Comparison of ENCODE assay signal across 9 mouse cellular contexts in genomic region chr10:75934991-75935390, GRCm38 (mm10). TPM values are rescaled to one million over a fixed set of nuclear protein-coding genes. Genes with fewer than 3 reads are reported as not detected.
DNase-seq lines count a peak whose midpoint lies in the region; ATAC-seq and TF ChIP-seq lines count a peak whose summit lies in the region.
"Had no signal": no experiment of that assay in that cellular context is flagged by ENCODE, and none has a peak within 500 bp of the region (broad histone marks: within the 10 kb centered on the region; RNA-seq: fewer than 3 reads in every experiment).

No protein-coding gene starts in this region.

- intact Hi-C loops in gastrocnemius, adult 2 months (cut with DNase I) = loop anchor here (5.0 kb wide), 1 partner anchor 38 kb away; no protein-coding TSS in a partner anchor
- intact Hi-C loops in gastrocnemius, postnatal 14 days (cut with DNase I; ENCODE audit: low total_unique reads) = no loop called here

- no peaks in the 10 kb centered on the region for H3K9me3 ChIP-seq in neural tube, embryonic 11.5 days (ENCODE audit: control insufficient read depth, low read length)
- H3K9me3 ChIP-seq in liver, embryonic 13.5 days (replicated peaks) = no peaks in the 10 kb centered on the region

- H3K4me1 ChIP-seq in neural tube, embryonic 11.5 days (ENCODE audit: control insufficient read depth, insufficient read depth, low read length) = peaks cover 17% of the 10 kb centered on the region
- H3K4me1 ChIP-seq in liver, embryonic 13.5 days (replicated peaks) = peaks cover 76% of the 10 kb centered on the region

- 58% methylated on average over 1 of the region's 1 CpGs for WGBS in neural tube, embryonic 11.5 days
- WGBS in liver, embryonic 13.5 days (ENCODE audit: insufficient replicate concordance) = 44% methylated on average over 1 of the region's 1 CpGs

- peak overlapping the region; percentile 97 for H3K4me2 ChIP-seq in neural tube, embryonic 11.5 days (ENCODE audit: low read depth)
- H3K4me2 ChIP-seq in liver, embryonic 13.5 days = peak overlapping the region; percentile 94

- no peak for ATAC-seq in neural tube, embryonic 11.5 days (ENCODE audit: insufficient read depth, low FRiP score, low TSS enrichment)
- no peak for ATAC-seq in liver, embryonic 13.5 days (ENCODE audit: low read depth)

- no peak for TF ChIP-seq CTCF in gastrocnemius, adult 2 months (IDR thresholded peaks at IDR 0.05)

- peak overlapping the region; percentile 81 for H3K4me3 ChIP-seq in gastrocnemius, adult 2 months
- peak overlapping the region; percentile 48 for H3K4me3 ChIP-seq in neural tube, embryonic 11.5 days (ENCODE audit: low read depth, low read length)
- H3K4me3 ChIP-seq in liver, embryonic 13.5 days (replicated peaks) = peak overlapping the region; percentile 80; the same call in 1 of the 2 replicates

- no peak overlapping the region for H3K9ac ChIP-seq in neural tube, embryonic 11.5 days (ENCODE audit: low read length)
- 0 out of 2 replicates have a peak overlapping the region, but pooled peaks have one; percentile 88 for H3K9ac ChIP-seq in liver, embryonic 13.5 days

- DNase-seq in gastrocnemius, adult 2 months = no peak
- DNase-seq in gastrocnemius, postnatal 14 days = no peak
- DNase-seq in neural tube, embryonic 11.5 days (ENCODE audit: low spot score) = no peak
- DNase-seq in neural tube, embryonic 10.5 days (ENCODE audit: extremely low spot score, low spot score) = no peak
- DNase-seq in liver, embryonic 13.5 days = no peak
- DNase-seq in right cerebral cortex, postnatal 4 days = no peak
- DNase-seq in cerebellum, adult 9-11 months = no peak
- no peak for DNase-seq in thymus, postnatal 14 days

- H3K27me3 ChIP-seq in neural tube, embryonic 11.5 days (ENCODE audit: control insufficient read depth, insufficient read depth, low read length) = peaks cover 25% of the 10 kb centered on the region
- peaks cover 44% of the 10 kb centered on the region for H3K27me3 ChIP-seq in liver, embryonic 13.5 days

- H3K27ac ChIP-seq in gastrocnemius, adult 2 months = peak overlapping the region; percentile 99
- H3K27ac ChIP-seq in neural tube, embryonic 11.5 days (ENCODE audit: low read depth, low read length) = no peak overlapping the region
- peak overlapping the region; percentile 51 for H3K27ac ChIP-seq in liver, embryonic 13.5 days

- no peaks in the 10 kb centered on the region for H3K36me3 ChIP-seq in neural tube, embryonic 11.5 days (ENCODE audit: control insufficient read depth, insufficient read depth, low read length)
- peaks cover 16% of the 10 kb centered on the region for H3K36me3 ChIP-seq in liver, embryonic 13.5 days

RNA-seq across cellular contexts. Expression of gene Mmp11, which starts 1.3 kb away (rescaled TPM):
- 1 to 10 TPM; 2.5 to 2.8 TPM for total RNA-seq in gastrocnemius, adult 2 months (2021)
- 1 to 10 TPM; 3.5 to 4.8 TPM for total RNA-seq in gastrocnemius, postnatal 14 days (2021)
- 41.2 and 46.1 TPM in 2 replicates for polyA plus RNA-seq in neural tube, embryonic 11.5 days (2014; fragmentation: Nextera tagmentation; extraction: Ambion mirVana)
- 3.6 and 4.1 TPM in 2 replicates for polyA plus RNA-seq in liver, embryonic 13.5 days (2015; fragmentation: Nextera tagmentation; extraction: Ambion mirVana)

RNA-seq across cellular contexts. Expression of gene Chchd10, which starts 2.1 kb away (rescaled TPM):
- total RNA-seq in gastrocnemius, adult 2 months (2021) = 1,000 to 10,000 TPM; 1,469 to 1,586 TPM
- 1,000 to 10,000 TPM in 1 of 2 experiments, 100 to 1,000 TPM in 1; 861 to 1,001 TPM for total RNA-seq in gastrocnemius, postnatal 14 days (2021)
- polyA plus RNA-seq in neural tube, embryonic 11.5 days (2014; fragmentation: Nextera tagmentation; extraction: Ambion mirVana) = 9.9 and 11.7 TPM in 2 replicates
- polyA plus RNA-seq in liver, embryonic 13.5 days (2015; fragmentation: Nextera tagmentation; extraction: Ambion mirVana) = 88.0 and 110 TPM in 2 replicates

RNA-seq across cellular contexts. Expression of gene Gm867, which starts 5.5 kb away (rescaled TPM):
- total RNA-seq in gastrocnemius, adult 2 months (2021) = not detected
- not detected for total RNA-seq in gastrocnemius, postnatal 14 days (2021)
- 0.97 and 1.9 TPM in 2 replicates for polyA plus RNA-seq in neural tube, embryonic 11.5 days (2014; fragmentation: Nextera tagmentation; extraction: Ambion mirVana)
- polyA plus RNA-seq in liver, embryonic 13.5 days (2015; fragmentation: Nextera tagmentation; extraction: Ambion mirVana) = 21.7 and 25.1 TPM in 2 replicates
- polyA plus RNA-seq: inflammation-experienced regulatory T-cells, adult 6 months had no signal

RNA-seq across cellular contexts. Expression of gene Vpreb3, which starts 7.9 kb away (rescaled TPM):
- total RNA-seq in gastrocnemius, adult 2 months (2021) = not detected
- not detected for total RNA-seq in gastrocnemius, postnatal 14 days (2021)
- 0.53 TPM in 1 of 2 replicates, not detected in the other for polyA plus RNA-seq in neural tube, embryonic 11.5 days (2014; fragmentation: Nextera tagmentation; extraction: Ambion mirVana)
- 0.67 and 0.81 TPM in 2 replicates for polyA plus RNA-seq in liver, embryonic 13.5 days (2015; fragmentation: Nextera tagmentation; extraction: Ambion mirVana)

RNA-seq across cellular contexts. Expression of gene Smarcb1, which starts 13.6 kb away (rescaled TPM):
- 10 to 100 TPM; 13.0 to 17.7 TPM for total RNA-seq in gastrocnemius, adult 2 months (2021)
- 10 to 100 TPM; 17.7 to 28.0 TPM for total RNA-seq in gastrocnemius, postnatal 14 days (2021)
- polyA plus RNA-seq in neural tube, embryonic 11.5 days (2014; fragmentation: Nextera tagmentation; extraction: Ambion mirVana) = 288 and 294 TPM in 2 replicates
- 85.6 and 88.1 TPM in 2 replicates for polyA plus RNA-seq in liver, embryonic 13.5 days (2015; fragmentation: Nextera tagmentation; extraction: Ambion mirVana)
